In the genomic region with DNA sequence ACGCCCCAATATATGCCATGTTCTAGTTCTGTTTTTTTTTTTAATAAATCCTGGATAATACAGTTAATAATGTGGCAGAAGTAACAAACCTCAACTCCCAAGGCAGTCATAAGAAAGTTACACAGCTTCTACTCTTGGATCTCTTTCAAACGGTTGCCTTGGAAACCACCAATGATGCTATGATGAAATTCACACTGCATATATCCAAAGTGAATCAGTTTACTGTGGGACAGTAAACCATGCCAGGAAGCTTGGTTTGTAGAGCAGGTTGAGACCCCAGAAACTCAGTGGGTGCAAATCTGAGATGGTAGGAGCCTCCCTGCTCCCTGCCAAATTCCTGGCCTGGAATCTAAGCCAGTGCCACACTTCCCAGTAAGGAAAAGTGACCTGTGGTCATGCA, we compare ENCODE assay signal across 12 mouse cellular contexts.
A peak's percentile ranks its signal among the peaks of the same experiment; 100 is the strongest.
DNase-seq lines count a peak whose midpoint lies in the region; ATAC-seq and TF ChIP-seq lines count a peak whose summit lies in the region.
"Had no signal": no experiment of that assay in that cellular context is flagged by ENCODE, and none has a peak within 500 bp of the region (broad histone marks: within the 10 kb centered on the region; RNA-seq: fewer than 3 reads in every experiment).

No protein-coding gene starts in this region.

- 63% methylated on average over 2 of the region's 2 CpGs for WGBS in hindbrain, postnatal 0 days
- WGBS in hindbrain, embryonic 13.5 days = 92% methylated on average over 2 of the region's 2 CpGs
- 73% methylated on average over 2 of the region's 2 CpGs for WGBS in midbrain, postnatal 0 days
- WGBS in midbrain, embryonic 15.5 days = 82% methylated on average over 2 of the region's 2 CpGs
- 76% methylated on average over 2 of the region's 2 CpGs for WGBS in forebrain, embryonic 14.5 days

- H3K27ac ChIP-seq in hindbrain, postnatal 0 days = no peak overlapping the region
- H3K27ac ChIP-seq in hindbrain, embryonic 13.5 days = no peak overlapping the region
- H3K27ac ChIP-seq in midbrain, postnatal 0 days (ENCODE audit: low read depth, low read length) = no peak overlapping the region
- H3K27ac ChIP-seq in midbrain, embryonic 15.5 days = no peak overlapping the region
- no peak overlapping the region for H3K27ac ChIP-seq in forebrain, embryonic 14.5 days (ENCODE audit: low read depth, low read length)
- H3K27ac ChIP-seq: embryonic facial prominence, embryonic 10.5 days; limb, embryonic 12.5 days had no signal

- no peak for TF ChIP-seq CTCF in hindbrain, postnatal 0 days (IDR thresholded peaks at IDR 0.05; ENCODE audit: low read depth)
- no peak for TF ChIP-seq CTCF in midbrain, postnatal 0 days (IDR thresholded peaks at IDR 0.05)

- no peak overlapping the region for H3K9ac ChIP-seq in hindbrain, postnatal 0 days (replicated peaks; ENCODE audit: low read length)
- H3K9ac ChIP-seq in hindbrain, embryonic 13.5 days = no peak overlapping the region
- H3K9ac ChIP-seq in midbrain, postnatal 0 days (replicated peaks; ENCODE audit: low read length, poor library complexity, severe bottlenecking) = no peak overlapping the region
- H3K9ac ChIP-seq in midbrain, embryonic 15.5 days = no peak overlapping the region
- H3K9ac ChIP-seq in forebrain, embryonic 14.5 days (ENCODE audit: low read length) = no peak overlapping the region
- H3K9ac ChIP-seq: limb, embryonic 12.5 days had no signal

- no peak overlapping the region for H3K4me2 ChIP-seq in hindbrain, postnatal 0 days (ENCODE audit: low read depth, low read length)
- H3K4me2 ChIP-seq in hindbrain, embryonic 13.5 days = no peak overlapping the region
- H3K4me2 ChIP-seq in midbrain, postnatal 0 days (ENCODE audit: low read depth, low read length, poor library complexity, severe bottlenecking) = no peak overlapping the region
- H3K4me2 ChIP-seq in midbrain, embryonic 15.5 days = no peak overlapping the region
- H3K4me2 ChIP-seq in forebrain, embryonic 14.5 days (ENCODE audit: low read length) = no peak overlapping the region
- H3K4me2 ChIP-seq: limb, embryonic 12.5 days had no signal

- no peaks in the 10 kb centered on the region for H3K36me3 ChIP-seq in hindbrain, postnatal 0 days (ENCODE audit: insufficient read depth, low read length)
- H3K36me3 ChIP-seq in hindbrain, embryonic 13.5 days = no peaks in the 10 kb centered on the region
- H3K36me3 ChIP-seq in midbrain, postnatal 0 days (ENCODE audit: insufficient read depth, low read length) = no peaks in the 10 kb centered on the region
- H3K36me3 ChIP-seq in midbrain, embryonic 15.5 days (replicated peaks) = no peaks in the 10 kb centered on the region
- H3K36me3 ChIP-seq in forebrain, embryonic 14.5 days (ENCODE audit: control insufficient read depth, insufficient read depth, low read length) = no peaks in the 10 kb centered on the region
- H3K36me3 ChIP-seq: embryonic facial prominence, embryonic 10.5 days; limb, embryonic 12.5 days had no signal

- peak; percentile 56 for DNase-seq in hindbrain, postnatal 0 days (ENCODE audit: low spot score)
- DNase-seq in midbrain, postnatal 0 days (ENCODE audit: low spot score) = peak; percentile 64
- DNase-seq in forebrain, embryonic 14.5 days (ENCODE audit: low spot score) = peak; percentile 77
- DNase-seq in telencephalon, adult 2 months (ENCODE audit: low read depth, low spot score) = peak; percentile 9
- DNase-seq in thymus, postnatal 25 days = no peak
- DNase-seq: cerebellum, adult 2 months; kidney, postnatal 25 days; lung, adult 18-20 months had no signal

- H3K9me3 ChIP-seq in hindbrain, postnatal 0 days (ENCODE audit: low read length) = no peaks in the 10 kb centered on the region
- H3K9me3 ChIP-seq in hindbrain, embryonic 13.5 days = no peaks in the 10 kb centered on the region
- no peaks in the 10 kb centered on the region for H3K9me3 ChIP-seq in midbrain, postnatal 0 days (ENCODE audit: low read length)
- H3K9me3 ChIP-seq in midbrain, embryonic 15.5 days = no peaks in the 10 kb centered on the region
- H3K9me3 ChIP-seq in forebrain, embryonic 14.5 days (replicated peaks; ENCODE audit: control insufficient read depth, low read length) = no peaks in the 10 kb centered on the region

- H3K27me3 ChIP-seq in hindbrain, postnatal 0 days (ENCODE audit: insufficient read depth, low read length) = no peaks in the 10 kb centered on the region
- H3K27me3 ChIP-seq in hindbrain, embryonic 13.5 days = no peaks in the 10 kb centered on the region
- H3K27me3 ChIP-seq in midbrain, postnatal 0 days (ENCODE audit: insufficient read depth, low read length) = no peaks in the 10 kb centered on the region
- H3K27me3 ChIP-seq in midbrain, embryonic 15.5 days (replicated peaks) = no peaks in the 10 kb centered on the region
- H3K27me3 ChIP-seq in forebrain, embryonic 14.5 days (replicated peaks; ENCODE audit: control insufficient read depth, insufficient read depth, low read length) = no peaks in the 10 kb centered on the region
- H3K27me3 ChIP-seq: limb, embryonic 12.5 days had no signal

- H3K4me3 ChIP-seq in hindbrain, postnatal 0 days (ENCODE audit: low read length) = no peak overlapping the region
- no peak overlapping the region for H3K4me3 ChIP-seq in hindbrain, embryonic 13.5 days
- no peak overlapping the region for H3K4me3 ChIP-seq in midbrain, postnatal 0 days (ENCODE audit: low read depth, low read length)
- no peak overlapping the region for H3K4me3 ChIP-seq in midbrain, embryonic 15.5 days
- H3K4me3 ChIP-seq in forebrain, embryonic 14.5 days (ENCODE audit: low read depth, low read length) = no peak overlapping the region
- H3K4me3 ChIP-seq: embryonic facial prominence, embryonic 10.5 days; limb, embryonic 12.5 days had no signal

- H3K4me1 ChIP-seq in hindbrain, postnatal 0 days (ENCODE audit: insufficient read depth, low read length) = no peaks in the 10 kb centered on the region
- H3K4me1 ChIP-seq in hindbrain, embryonic 13.5 days (replicated peaks) = no peaks in the 10 kb centered on the region
- 0 out of 2 replicates have a peak, but pooled peaks cover 3% of the 10 kb centered on the region for H3K4me1 ChIP-seq in midbrain, postnatal 0 days (ENCODE audit: insufficient read depth, low read length)
- H3K4me1 ChIP-seq in midbrain, embryonic 15.5 days = no peaks in the 10 kb centered on the region
- no peaks in the 10 kb centered on the region for H3K4me1 ChIP-seq in forebrain, embryonic 14.5 days (ENCODE audit: control insufficient read depth, insufficient read depth, low read length)
- H3K4me1 ChIP-seq: embryonic facial prominence, embryonic 10.5 days; limb, embryonic 12.5 days had no signal

- ATAC-seq in hindbrain, postnatal 0 days = no peak
- no peak for ATAC-seq in hindbrain, embryonic 13.5 days (ENCODE audit: low FRiP score)
- ATAC-seq in midbrain, postnatal 0 days (ENCODE audit: low FRiP score) = no peak
- no peak for ATAC-seq in midbrain, embryonic 15.5 days (replicated peaks)
- ATAC-seq in forebrain, embryonic 14.5 days = peak; percentile 78; the same call in 1 of the 2 replicates
